Mouse (Mus musculus): ENCODE measurements around the gene Grin2b.

Grin2b gene

DNA sequence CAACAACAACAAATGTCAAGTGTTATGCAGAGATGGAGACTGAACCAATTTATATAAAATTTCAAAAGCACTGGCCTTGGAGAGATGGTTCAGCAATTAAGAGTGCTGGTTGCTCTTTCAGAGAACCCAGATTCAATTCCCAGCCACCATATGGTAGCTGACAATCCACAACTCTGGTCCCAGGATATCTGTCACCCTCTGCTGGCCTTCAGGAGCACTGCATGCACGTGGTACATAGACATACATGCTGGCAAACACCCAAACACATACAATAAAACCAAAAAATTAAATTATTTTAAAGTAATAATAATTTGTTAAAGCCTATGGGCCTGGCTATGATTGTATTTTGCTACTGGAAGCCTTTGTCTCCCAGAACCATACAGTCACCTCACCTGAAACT is 77.0 kb downstream of the Grin2b start:
- no peak for DNase-seq

DNA sequence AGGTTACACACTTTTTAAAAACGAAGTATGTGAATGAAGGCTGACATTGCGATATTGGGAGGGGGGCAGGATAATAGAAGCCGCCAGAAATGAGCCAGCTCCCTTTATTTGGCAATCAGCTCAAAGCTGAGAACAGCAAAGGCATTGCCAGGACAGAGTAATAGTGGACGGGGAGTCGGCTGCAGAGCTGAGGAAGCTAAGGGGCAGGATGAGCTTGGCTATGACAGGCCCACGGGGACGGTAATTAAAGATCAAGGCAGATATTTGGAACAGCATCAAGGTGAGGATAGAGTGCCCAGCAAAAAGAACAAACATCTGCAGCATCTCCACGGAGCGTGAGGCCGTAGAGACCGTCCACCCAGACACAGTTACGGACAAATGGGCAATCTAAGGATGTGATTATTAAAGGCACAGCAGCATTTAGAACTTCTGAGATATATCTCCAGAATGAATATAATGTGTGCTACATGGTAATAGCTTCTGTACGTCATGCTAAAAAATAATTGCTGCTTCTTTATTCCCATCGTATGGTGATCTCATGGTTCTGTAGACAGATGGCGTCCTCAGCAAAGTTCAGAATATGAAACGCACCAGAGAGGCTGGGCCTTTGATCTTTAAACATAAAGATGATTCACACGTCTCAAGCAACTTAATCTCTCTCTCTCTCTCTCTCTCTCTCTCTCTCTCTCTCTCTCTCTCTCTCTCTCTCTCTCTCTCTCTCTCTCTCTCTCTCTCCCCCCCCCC is 93.1 kb downstream of the Grin2b start:
- DNase-seq, result no peak

DNA sequence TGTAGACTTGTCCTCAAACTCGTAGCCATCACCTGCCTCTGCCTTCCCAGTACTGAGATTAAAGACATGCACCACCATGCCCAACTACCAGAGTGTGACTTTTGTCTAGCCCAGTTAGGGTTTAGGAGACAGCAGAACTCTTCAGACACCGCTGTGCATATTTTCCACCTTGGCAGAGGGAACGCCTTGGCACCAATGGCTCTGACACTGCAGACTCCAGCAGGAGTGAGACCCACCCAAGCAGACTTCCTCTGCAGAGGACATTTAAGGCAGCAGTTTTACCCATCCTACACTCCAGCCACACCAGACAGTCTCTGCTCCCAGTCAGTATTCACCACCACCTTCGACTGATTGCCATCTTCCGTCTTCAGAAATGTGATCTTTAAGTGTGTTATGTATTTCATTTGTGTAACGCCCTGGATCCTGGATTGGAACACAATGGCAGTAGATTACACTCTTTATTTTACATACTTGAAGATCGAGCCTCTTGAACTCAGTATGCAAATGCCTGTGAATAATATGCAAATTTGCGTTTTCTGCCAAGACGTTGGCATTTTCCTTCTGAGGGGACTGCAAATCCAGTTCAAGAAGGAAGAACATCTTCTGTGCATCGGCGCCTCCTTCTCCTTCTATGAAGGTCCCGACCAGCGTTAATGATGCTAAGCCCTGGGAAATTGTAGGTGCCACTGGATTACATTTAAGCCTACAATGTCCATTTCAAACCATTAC is 100.8 kb downstream of the Grin2b start:
- peak; percentile 44 for DNase-seq

DNA sequence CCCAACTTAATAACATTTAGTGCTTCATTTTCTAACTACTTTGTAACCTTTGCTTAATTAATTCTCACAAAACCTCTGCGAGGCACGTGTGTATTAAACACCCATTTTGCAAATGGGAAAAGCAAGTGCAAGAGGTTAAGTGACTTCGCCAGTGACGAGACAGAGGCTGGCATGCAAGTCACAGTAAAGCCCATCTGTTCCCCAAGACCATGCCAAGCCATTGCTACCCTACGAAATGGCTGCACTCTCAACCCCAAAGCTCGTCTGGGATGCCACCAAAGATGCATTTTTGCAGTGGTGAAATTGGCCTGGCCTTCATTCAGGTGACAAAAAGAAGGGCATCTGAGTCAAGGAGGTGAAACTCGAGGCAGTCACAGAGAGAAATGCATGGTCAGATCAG is 103.2 kb downstream of the Grin2b start:
- DNase-seq, result no peak

DNA sequence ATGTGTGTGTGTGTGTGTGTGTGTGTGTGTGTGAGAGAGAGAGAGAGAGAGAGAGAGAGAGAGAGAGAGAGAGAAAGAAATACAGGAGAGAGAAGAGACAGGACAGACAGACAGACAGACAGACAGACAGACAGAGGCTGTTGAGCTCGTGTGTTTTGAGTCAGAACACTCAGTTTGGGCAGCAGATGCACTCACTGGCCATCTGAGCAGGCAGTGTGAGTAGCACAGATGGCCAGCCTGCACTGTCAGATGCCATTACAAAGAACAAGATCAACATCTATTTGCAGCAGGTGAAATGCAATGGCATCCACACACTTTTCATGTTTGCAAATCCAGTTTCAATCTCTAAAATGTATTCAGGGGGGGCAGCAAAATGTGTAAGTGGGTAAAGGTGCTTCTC is 120.0 kb downstream of the Grin2b start:
- DNase-seq, result no peak

DNA sequence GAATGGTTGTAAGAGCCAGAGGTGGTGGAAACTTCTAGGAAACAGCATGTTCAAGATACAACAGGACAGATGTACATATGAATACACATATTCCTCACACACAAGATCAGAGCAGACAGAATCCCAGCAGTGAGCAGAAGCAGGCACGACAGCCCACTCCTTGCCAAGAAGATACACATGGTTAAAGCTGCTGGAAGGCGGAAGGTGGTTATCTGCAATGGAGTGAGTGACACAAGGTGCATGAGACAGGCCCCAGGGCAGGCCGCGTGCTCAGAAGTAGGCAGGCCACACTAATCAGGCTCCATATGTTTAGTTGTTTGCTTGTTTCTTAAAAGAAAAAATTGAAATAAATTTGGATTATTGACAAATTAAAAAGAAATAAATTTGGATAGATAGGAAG is 123.0 kb downstream of the Grin2b start:
- no peak for DNase-seq

DNA sequence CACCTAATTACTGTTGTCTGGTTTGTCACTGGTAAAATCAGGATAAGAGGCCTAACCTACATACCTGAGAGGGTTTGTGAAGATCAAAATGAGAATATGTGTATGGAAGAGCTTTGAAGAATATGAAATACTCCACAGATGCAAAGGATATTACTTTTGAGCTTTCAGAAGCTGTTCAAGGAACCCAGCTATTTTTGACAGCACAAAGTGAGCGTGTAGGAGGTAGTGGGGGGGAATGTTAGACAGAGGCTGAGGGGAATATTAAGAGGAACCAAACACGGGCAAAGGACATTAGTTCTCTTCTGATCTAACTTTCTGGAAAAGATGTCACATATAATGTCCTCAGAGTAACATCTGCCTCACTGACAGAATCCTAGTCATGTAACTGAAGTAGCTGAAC is 125.2 kb downstream of the Grin2b start:
- DNase-seq, result no peak

DNA sequence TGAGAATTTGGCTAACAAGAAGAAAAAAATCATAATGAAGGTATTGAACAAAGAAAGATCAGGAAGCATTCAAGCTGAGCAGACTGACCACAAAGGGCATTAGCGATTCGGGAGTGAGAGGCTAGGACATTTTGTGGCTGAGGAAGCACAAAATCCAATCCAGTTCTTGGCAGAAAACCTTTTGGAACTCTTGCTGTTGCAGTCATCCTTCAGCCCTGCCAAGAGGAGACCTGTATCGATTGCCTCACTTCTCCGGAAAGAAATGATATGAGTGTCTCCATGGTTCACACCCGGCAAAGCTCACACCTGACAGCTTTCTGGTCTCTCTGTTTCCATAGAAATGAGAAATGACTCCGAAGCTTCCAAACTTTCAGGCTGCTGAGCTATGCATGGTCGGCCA is 127.2 kb downstream of the Grin2b start:
- no peak for DNase-seq

DNA sequence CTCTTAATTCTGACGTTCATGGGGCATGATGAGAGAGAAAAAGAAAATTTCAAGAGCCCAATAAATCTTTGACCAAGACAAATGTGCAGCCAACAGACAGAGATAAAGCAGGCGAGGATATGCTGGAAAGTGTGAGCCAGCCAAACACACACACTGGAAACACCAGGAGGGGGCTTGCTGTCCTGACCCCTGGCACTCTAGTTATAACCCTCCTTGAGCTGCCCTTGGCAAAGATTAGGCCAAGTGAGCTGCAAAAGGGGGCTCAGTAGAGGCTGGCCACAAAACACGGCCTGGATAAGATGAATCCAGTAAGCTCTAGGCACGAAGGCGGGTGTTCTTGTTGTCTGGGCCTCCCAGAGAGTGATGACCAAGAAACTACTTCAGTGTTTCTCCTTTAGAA is 128.8 kb downstream of the Grin2b start:
- DNase-seq, result no peak

DNA sequence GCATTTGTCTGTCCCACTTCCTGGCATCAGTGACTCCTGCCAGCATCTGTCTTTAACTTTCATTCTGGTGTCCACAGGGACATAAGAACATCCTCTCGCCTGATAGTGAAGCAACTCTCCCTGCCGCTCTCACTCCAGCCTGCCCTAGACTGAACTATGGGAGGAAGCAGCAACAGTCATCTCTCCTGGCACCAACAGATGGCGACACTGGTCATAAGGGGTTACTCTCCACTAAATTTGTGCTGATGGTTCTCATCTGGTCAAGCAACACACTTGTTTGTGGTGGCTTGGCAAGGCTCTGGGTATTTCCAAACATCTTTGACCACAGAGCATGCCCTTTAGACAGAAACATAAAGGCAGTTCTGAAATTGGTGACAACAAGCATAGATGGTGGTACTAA is 130.9 kb downstream of the Grin2b start:
- DNase-seq, result no peak

DNA sequence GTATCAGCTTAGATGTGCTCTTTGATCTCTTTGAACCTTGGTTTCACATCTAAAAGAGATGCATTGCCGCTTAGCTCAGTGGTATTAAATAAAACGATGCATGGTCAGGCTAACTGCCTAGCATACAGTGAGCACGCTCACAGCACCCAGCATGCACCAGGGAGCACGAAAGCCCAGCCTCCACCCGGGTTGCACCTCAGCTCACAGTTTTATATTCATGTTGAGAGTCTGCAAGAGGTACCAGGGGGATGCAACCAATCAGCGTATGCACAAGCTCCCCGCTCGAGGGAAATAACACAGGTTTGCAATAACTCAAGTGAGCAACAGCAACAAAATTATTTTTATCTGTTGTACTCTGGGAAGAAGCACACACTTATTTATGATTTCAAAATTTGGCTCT is 131.5 kb downstream of the Grin2b start:
- no peak for DNase-seq

DNA sequence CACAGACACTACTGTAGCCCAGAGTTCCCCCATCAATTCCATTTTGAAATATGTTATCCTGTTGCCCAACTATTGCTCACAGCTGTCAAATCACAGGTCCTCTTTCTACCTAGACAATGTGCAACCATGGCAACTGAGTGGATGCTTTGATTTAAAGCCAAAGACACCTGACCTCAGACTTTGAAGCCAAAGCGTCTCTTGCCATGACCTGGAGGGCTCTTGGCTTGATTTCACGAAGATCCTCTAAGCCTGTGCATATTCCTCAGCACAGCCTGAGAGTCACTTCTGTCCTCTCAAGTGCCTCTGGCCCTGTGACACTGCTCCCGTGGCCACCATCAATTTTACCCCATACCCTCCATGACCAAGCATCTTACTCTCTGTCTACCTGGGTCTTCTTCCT is 132.4 kb downstream of the Grin2b start:
- no peak for DNase-seq

DNA sequence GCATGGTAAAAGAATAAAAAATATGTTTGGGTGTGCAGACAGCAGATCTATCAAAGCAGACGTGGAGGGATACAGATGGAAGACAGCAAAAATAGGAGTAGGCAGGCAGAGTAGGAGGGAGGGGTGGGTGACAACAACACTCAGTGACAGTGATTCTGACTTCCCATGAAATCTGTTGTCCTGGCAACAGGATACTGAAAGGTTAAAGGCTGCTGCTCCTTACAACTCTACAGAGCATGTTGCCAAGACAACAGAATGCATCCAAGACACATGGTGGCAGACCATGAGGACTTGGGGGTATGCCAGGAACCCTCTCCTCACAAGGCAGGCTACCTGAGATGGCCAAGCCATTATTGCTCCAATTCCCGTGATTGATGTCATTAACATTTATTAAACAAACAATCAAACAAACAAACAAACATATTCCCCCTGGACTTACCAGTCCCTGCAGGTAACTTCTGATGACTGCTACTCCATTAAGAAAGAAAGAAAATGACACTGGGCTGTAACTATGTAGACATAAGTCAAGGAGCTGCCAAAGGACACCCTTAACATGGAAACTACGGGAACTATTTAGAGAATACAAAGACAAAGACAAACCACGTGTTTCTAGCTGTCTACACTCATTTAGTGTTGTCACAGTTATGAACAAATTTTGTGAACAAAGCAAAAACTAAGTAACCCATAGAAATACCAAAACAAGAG is 143.9 kb downstream of the Grin2b start:
- DNase-seq, result no peak

DNA sequence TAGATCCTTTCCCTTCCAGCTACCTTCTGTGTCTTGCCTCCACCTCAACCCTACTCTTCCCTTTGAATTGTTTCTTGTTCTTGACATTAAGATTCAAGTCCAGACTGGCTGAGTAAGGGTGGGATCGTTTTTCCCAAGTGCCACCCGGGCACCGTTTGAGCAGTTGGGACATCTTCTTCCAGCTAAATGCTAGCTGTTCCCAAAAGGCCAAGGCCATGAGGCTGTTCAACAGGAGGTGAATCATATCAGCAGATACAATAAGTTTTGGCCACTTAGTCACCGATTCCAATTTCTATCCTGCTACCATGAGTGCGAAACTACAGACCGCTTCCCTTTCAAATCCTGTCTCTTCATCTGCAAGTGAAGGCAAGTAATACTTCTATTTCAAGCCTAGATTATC is 146.4 kb downstream of the Grin2b start:
- DNase-seq, result no peak

DNA sequence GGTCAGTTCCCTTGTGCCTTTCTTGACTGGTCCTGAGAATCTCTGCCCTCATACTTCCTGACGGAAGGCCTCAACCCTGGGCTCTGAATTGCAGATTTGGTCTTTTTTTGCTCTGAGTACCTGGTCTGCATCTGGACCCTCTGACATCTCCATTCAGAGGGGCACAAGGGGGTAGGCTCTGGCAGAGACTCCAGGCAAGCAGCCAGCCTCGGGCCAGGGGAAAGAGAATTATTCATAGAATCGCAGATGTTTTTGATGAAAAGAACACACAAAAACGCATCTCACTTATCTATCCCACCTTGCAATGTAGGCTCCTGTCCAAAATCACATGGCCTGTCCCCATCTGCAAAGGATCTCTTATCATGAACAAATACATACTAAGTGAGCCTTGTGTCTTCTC is 147.5 kb downstream of the Grin2b start:
- no peak for DNase-seq

DNA sequence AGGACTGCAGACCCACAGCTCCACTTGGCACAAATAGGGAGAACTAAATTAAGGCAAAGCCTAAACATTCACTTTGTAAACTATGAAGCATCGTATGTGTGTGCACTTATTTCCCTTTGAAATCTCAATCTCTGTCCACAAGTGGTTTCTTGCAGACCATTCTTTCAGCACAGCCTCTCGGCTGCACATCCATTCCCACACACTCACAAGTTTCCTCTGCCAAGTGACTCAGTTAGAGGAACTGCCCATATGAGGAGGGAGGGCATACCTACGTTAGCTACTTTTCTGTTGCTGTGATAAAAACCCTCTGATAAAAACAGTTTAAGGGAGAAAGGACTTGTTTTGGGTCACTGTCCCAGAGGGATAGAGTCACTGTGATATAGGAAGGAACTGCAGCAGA is 152.9 kb downstream of the Grin2b start:
- peak; percentile 33 for DNase-seq

DNA sequence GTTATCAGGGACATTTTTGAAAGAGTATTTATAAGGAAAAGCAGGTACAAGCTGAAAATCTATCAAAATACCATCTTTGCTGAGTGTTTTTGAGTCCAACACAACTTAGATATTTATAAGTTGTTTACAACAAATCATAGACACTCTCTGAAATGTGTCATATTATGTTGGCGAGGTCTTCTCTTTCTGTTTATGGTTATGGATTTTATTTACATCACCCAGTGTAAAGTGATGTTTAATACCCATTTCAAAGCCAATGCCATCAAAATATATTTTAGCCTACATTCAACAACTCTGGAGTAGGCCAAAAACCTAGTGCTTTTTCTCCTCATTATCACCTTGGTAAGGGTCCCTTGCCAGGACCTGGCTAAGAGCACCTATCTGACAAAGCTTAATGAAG is 154.3 kb downstream of the Grin2b start:
- DNase-seq, result no peak

DNA sequence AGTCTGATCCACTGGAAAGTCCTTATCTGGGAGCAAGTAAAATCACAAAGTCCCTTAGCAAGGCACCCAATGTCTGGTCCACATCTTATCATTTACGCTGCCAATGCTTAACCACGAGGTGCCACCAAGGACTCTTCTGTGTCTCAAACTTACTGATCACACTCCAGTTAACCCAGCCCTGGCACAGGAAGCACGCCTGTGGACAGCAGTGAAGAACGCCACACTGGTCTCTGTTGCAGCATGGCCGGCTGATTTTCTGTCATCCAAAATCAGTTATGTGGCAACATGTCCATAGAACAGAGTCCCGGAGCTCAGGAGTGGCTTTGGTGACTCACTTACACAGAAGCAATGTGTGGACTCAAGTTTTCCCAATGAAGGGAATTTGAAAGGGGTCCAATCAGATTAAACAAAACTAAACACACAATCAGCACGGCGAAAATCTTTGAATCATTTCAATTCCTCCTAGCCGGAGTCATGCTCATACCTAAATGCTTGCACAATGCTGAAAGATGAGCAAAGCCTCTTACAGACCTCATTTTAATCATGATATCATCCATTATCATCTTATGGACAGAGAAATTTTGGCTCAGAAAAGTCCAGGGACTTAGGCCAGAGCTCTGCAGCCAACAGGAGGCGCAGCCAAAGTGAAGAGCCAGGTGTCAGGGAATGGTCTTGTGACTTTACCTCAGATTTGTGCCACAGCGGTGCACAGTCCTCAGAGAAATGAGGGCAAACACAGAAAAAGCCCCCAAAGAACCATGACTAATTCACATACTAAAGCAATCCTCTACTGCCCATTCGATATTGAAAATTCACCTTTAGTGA is 159.5 kb downstream of the Grin2b start:
- DNase-seq, result no peak

DNA sequence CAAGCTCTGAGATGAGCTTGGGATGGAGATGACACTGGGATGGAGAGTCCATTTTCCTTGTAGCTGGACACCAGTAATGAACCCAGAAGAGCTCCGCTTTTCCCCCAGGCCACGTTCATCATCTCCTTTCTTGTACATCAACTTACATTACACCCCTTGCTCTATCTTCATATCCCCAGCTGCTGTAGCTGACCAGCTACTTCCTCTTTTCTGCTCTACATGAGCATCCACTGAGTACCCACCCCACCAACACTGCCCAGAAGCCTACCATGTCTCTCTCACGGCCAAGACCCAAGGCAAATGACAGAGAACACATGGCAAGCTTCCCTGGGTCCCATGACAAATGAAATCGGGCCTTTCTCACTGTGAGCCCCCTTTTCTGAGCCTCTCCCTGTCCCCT is 161.8 kb downstream of the Grin2b start:
- no peak for DNase-seq

DNA sequence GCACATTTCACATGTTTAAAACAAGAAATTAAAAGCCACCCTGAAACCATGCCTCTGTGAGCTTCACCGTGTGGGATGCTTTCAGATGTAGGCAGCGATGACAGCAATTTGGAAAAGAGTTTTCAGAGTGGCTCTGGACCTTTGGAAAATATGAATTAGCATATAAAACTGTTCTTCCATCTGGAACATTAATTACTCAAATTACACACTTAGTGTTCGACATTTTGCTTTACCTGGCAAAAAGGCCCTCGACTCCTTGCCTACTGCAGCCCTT is 162.3 kb downstream of the Grin2b start:
- DNase-seq, result no peak

DNA sequence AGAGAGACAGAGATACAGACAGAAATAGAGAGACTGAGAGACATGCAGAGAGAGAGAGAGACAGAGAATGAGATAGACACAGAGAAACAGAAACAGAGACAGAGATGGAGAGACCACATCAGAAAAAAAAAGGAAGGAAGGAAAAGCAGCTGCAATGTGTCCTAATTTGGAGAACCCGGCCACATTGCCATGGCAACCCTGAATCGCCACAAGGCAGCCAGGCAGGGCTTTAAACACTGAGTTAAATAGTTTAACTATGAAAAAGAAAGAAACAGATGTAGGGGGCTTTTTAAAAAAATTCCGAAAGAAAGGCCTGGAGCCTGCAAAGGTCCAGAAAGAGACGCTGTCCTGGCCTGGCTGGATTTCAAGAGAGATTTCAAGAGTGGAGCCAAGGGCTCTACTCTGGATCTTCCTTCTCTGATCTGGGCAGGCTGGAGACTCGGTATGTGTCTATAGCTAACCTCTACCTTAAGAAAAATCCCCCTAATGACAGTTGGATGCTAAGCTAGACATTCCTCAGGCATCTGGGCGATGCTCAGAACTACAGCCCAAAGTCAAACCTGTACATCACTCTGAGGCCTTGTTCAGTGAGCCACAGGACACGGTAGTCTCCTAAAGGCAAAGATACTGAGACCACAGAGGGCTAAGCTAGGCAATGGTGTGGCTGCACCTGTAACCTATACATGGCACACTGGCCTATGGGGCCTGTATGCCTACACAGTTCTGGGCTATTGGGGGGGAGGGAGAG is 162.8 kb downstream of the Grin2b start:
- DNase-seq, result peak; percentile 46

DNA sequence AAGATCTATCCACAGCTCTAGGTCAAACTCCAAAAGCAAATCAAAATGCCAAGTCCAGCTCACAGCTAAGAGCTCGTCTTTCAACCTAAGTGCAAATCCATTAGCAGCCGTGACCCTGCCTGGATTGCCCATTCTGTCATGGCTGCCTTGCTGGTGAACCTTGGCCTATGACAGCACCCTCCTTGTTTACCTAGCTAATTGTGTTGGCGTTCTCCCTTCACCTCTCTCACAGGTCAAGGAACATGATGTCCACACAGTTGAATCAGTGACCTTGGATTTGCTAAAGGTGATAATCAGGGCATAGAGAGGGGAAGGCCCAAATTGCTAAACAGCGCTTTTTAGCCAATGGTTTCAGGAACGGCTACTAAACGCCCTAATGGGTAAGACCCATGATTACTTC is 165.2 kb downstream of the Grin2b start:
- DNase-seq, result no peak

DNA sequence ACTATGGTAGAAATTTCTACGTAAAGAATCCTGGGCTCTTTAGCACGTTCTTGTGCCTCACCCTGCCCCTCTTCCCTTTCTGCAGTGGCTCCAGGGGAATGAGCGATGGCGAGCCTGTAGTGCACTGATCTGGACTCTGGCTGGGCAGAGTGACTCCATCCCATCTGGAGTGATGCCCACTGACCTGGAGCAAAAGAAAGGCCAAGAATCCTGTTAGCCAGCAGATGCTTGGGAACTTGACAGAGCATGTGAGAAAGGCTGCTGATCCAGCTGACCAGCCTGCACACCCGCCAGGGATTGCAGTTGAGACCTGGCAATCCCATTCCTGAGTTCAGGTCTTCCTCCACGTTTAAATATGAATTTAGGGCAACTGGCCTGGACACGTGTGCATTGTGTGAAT is 178.6 kb downstream of the Grin2b start:
- DNase-seq, result no peak

Measured in right cerebral cortex, adult 18-20 months (tissue).